Mouse (Mus musculus) C2C12 (cell line): ENCODE data around the gene Cog4.

ENCODE experiments used
- CEBPB ChIP-seq: IDR thresholded peaks from one replicate; pipeline ENCODE4 v1.6.1; 2011; ENCODE audit warnings: low read depth, mild to moderate bottlenecking, control low read depth, moderate library complexity
- CTCF ChIP-seq: IDR thresholded peaks from one replicate; pipeline ENCODE4 v1.5.1; 2011; ENCODE audit not compliant: control insufficient read depth, insufficient read depth, insufficient read length
- MAX ChIP-seq: IDR thresholded peaks from one replicate; pipeline ENCODE4 v1.6.1; 2011; ENCODE audit warnings: mild to moderate bottlenecking, control low read depth
- MYOD1 ChIP-seq: IDR thresholded peaks from one replicate; pipeline ENCODE4 v1.6.1; 2011; ENCODE audit warnings: low read depth; ENCODE audit not compliant: control insufficient read depth, insufficient read length
- MYOG ChIP-seq: IDR thresholded peaks from one replicate; pipeline ENCODE4 v1.6.1; 2011; ENCODE audit not compliant: control insufficient read depth, insufficient read length; ENCODE audit errors: extremely low read depth
- USF1 ChIP-seq: IDR thresholded peaks from one replicate; pipeline ENCODE4 v1.6.1; 2011; ENCODE audit warnings: low read depth, mild to moderate bottlenecking, control low read depth, moderate library complexity

- no peak for TF ChIP-seq CTCF
- no peak for TF ChIP-seq USF1
- no peak for TF ChIP-seq MYOG
- no peak for TF ChIP-seq CEBPB
- TF ChIP-seq MYOD1 = no peak
- TF ChIP-seq MAX = no peak
Observed at GRCm38 (mm10) chr8:110811793-110812192, 34.6 kb upstream of the Cog4 start.
